Mouse (Mus musculus): Measurements from ENCODE around the gene Gkn3. TPM values are rescaled to one million over a fixed set of nuclear protein-coding genes. Genes with fewer than 3 reads are reported as not detected.

Gkn3 gene
- under 1 TPM; 0.74 to 0.99 TPM for total RNA-seq (2021)
- long read RNA-seq, experiment 1 = 0 reads
- long read RNA-seq, experiment 2 = 0 reads

DNA sequence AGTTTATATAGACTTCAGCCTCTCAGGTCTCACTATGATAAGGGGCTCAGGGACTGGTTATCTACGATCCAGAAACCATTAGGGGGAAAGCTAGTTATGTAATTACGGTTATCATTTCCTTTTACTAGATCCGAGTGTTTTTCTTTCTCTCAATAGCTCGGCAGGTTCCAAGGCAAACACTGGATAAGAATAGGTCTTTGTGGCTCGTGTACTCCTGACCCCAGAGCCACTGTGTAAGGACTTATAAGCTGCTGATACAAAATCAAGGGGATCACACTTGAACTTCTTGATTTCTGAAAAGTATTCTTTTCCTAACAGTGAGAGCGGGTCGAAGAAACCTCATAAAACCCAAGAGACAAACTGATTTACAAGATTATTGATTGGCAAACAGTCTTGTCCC lies at the start of gene Gkn3:
TSS of gene Gkn3 (minus strand) at position 59 of the 400 bp plus-strand sequence.
- DNase-seq (ENCODE audit: low spot score in 2 of 2) = no peak

DNA sequence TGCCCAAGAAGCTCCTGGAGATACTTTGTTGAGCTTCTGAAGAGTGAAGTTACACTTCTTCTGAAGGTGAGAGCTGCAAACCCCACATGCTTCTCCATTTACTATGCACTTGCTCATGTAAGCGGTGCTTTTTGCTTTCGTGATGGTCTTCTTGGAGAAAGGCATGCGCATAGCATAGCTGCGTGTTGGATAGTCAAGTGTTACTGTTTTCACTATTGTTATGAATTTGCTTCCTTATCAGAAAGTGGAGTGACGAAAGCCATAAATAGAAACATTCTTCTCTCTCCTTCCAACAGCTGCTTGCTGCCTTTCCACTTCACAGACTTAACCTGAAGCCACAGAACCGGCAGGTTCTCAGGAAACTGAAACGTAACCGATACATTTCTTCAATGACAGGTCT lies 48.0 kb upstream of the Gkn3 start:
- no peak for DNase-seq (ENCODE audit: low spot score in 2 of 2)

DNA sequence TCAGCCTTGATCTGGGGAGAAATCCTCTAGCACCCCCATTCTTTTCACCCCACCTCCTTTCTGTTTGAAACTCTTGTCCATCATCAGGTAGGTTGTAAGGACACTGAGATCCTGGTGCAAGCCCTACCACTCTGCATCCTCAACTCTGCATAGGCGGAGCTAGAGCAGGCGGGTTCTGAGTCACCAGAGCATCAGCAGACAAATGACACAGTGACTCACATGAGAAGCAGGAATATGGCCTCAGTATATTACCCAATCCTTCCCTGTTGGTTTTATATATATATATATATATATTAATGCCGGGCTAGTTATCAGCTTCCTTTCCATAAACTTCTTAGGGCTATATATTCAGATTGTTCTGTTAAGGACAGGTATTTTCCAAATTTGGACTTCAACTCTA lies 47.1 kb upstream of the Gkn3 start:
- DNase-seq (ENCODE audit: low spot score in 2 of 2) = no peak

DNA sequence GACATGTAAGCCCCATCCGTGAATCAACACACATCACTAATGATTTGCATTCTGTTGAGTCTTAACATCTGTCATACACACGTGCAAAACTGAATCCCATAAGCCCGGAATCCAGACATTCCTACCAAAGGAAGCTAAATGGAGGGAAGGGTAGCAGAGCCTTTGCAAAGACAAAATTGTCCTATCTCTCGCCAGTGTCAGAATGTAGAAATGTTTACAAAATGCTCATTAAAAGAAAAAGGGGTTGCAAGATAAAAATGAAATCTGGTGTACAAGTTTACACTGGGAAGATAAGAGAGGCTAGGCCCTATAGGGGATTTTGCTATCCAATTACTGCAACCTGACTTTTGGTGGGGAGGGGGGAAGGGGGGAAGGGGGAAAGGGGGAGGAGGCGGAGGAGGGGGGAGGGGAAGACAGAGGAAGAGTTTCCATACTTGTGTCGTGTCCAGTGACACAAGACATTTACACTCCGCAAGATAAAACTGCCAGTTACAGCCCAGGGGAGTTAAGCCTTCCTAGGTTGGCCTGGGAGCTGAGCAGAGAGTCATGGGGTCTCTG lies 39.8 kb upstream of the Gkn3 start, which contains the start of gene Bmp10:
TSS of gene Bmp10 (plus strand) at position 508 of the 558 bp plus-strand sequence.
- DNase-seq (ENCODE audit: low spot score in 2 of 2) = no peak

DNA sequence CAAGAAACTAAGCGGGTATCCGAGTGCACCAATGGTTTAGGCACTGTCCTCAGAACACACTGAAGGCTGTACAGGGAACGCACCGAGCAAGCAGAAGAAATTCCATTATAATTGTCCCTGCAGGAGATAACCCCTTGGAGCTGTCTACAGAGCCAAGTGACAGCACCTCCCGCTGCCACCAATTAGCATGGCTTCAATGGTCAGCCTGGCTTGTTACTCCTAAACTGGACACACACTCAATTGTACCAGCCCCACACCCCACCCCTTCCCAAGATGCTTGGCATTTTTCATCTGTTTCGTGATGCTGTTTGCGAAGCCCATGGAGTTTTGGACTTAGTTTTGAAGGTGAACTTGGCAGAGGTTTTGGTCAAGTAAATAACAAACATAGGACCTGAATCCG lies 38.9 kb upstream of the Gkn3 start:
- no peak for DNase-seq (ENCODE audit: low spot score in 2 of 2)

GRCm38 (mm10) chr6:87426954-87427353 lies 38.2 kb upstream of the Gkn3 start:
- no peak for DNase-seq (ENCODE audit: low spot score in 2 of 2)

GRCm38 (mm10) chr6:87424037-87424816 lies 35.5 kb upstream of the Gkn3 start:
- peak in 1 of 2 experiments; percentile 39 for DNase-seq (ENCODE audit: low spot score in 2 of 2)

GRCm38 (mm10) chr6:87422304-87422703 lies 33.6 kb upstream of the Gkn3 start:
- DNase-seq (ENCODE audit: low spot score in 2 of 2) = no peak

- DNase-seq (ENCODE audit: low spot score in 2 of 2) = no peak
Observed at GRCm38 (mm10) chr6:87412011-87412410, 23.3 kb upstream of the Gkn3 start.

DNA sequence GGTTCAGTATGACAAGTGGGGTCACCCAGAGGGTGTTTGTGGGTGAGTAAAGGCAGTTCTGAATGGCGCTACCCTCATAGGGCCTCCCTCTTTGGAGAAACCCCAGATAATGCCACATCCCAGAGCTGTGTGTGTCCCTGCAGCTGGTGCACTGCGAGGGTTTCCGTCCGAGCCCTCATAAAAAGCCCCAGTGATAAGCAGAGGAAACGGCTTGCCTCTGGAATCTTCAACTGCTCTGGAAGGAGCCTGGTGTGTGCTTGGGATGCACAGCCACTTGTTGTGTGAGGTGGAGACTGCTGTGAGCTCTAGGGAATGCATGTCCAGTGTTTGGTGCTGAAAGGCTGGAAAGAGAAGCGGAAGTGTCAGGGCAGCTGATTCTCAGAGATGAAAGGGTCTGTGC lies 12.7 kb upstream of the Gkn3 start:
- DNase-seq (ENCODE audit: low spot score in 2 of 2) = no peak

- DNase-seq (ENCODE audit: low spot score in 2 of 2) = no peak
Observed at GRCm38 (mm10) chr6:87399886-87400566, 11.3 kb upstream of the Gkn3 start.

DNA sequence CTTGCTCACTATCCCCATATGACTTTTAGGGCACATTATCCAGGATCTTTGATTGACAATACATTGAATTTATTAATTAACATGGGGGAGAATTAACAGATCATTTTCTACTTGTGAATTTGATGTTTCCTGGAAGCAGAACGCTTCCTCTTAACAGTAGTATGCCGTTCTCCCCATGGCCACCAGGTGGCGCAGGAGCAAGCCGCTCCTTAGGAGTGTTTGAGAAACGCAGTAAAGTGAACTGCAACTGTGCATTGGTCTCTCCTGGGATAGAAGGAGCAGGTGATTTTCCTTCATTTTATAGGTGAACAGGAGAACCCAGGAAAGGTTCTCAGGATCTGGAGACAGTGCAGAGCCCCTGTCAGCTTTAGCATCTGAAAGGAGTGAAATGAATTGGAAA lies 10.4 kb upstream of the Gkn3 start:
- peak; percentile 65 to 79 for DNase-seq (ENCODE audit: low spot score in 2 of 2)

- DNase-seq (ENCODE audit: low spot score in 2 of 2) = no peak
Observed at GRCm38 (mm10) chr6:87394783-87395182, 6.0 kb upstream of the Gkn3 start.

GRCm38 (mm10) chr6:87393466-87394205 lies 4.9 kb upstream of the Gkn3 start:
- no peak for DNase-seq (ENCODE audit: low spot score in 2 of 2)

DNA sequence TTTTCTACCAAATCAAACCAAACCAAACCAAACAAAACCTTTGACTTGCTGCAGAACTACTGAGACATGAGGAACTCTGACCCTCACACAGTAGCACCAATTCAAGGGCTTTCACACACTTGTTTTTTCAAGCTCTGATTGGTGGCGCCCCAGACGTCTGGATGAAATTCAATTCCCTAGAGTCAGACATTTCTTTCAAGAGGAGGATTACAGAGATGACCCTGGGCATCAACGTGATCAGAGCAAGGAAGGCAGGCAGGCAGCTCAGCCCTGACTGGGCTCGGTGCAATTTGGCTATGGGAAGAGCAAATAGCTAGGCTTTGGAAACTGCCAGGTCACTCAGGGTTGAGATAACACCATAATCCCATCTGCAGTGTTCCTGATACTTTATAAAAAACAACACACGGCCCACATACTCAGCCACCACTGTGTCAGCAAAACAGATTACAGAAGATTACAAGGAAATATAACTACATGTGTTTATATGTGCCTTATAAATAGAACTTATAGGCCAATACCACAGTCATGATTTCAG lies 787 bp upstream of the Gkn3 start:
- no peak for DNase-seq (ENCODE audit: low spot score in 2 of 2)

- DNase-seq (ENCODE audit: low spot score in 2 of 2) = no peak
Observed at GRCm38 (mm10) chr6:87386681-87387080, 2.1 kb downstream of the Gkn3 start.

DNA sequence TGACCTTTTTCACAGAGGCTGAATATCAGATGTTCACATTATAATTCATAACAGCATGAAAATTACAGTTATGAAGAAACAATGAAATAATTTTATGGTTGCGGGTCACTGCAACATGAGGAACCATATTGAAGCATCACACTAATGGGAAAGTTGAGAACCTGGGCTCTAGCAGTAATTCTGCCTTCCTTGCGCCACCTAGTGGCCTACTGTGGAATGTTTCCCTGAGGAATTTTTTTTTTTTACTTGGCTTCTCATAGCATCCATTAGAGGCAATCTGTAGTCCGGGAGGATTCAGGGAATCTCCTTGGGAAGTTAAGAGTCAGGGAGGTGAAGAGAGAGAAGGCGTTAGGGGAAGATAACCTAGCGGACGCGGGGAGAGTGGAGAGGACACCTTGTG lies 2.5 kb downstream of the Gkn3 start:
- peak; percentile 60 to 62 for DNase-seq (ENCODE audit: low spot score in 2 of 2)

GRCm38 (mm10) chr6:87384761-87385160 lies 4.0 kb downstream of the Gkn3 start:
- DNase-seq (ENCODE audit: low spot score in 2 of 2) = no peak

GRCm38 (mm10) chr6:87383926-87384691 lies 4.6 kb downstream of the Gkn3 start:
- no peak for DNase-seq (ENCODE audit: low spot score in 2 of 2)

- no peak for DNase-seq (ENCODE audit: low spot score in 2 of 2)
Observed at GRCm38 (mm10) chr6:87373057-87373456, 15.7 kb downstream of the Gkn3 start, which contains the start of gene Gkn2. Gene Gkn2 (plus strand): TSS chr6:87373357.
